Mouse (Mus musculus) liver, embryonic 11.5 days (tissue): ENCODE measurements around the gene Gm37240. TPM values are rescaled to one million over a fixed set of nuclear protein-coding genes. Genes with fewer than 3 reads are reported as not detected.

Source experiments
- ATAC-seq: fragments of 200-750 bp; cut with Nextera tagmentation; replicated peaks from 2 replicates; pipeline ENCODE4 v1.8.0; 2017; ENCODE audit warnings: moderate number of reproducible peaks, mild to moderate bottlenecking, moderate TSS enrichment, moderate library complexity; ENCODE audit not compliant: low FRiP score
- DNase-seq: peaks from one replicate; pipeline ENCODE4 v3.0.0-alpha.2; 2017; ENCODE audit warnings: low spot score
- H3K27ac ChIP-seq: fragments of 300-500 bp; sonication (generic); 2 replicates; pipeline ENCODE4 v1.5.1; 2014; ENCODE audit warnings: mild to moderate bottlenecking, low read depth, low read length, control low read depth
- H3K27me3 ChIP-seq: fragments of 300-500 bp; sonication (generic); replicated peaks from 2 replicates; pipeline ENCODE4 v1.6.1; 2014; ENCODE audit warnings: low read length, mixed read lengths; ENCODE audit not compliant: control insufficient read depth, insufficient read depth
- H3K36me3 ChIP-seq: fragments of 300-500 bp; sonication (generic); 2 replicates; pipeline ENCODE4 v1.6.1; 2014; ENCODE audit warnings: mild to moderate bottlenecking, low read length, moderate library complexity, mixed read lengths; ENCODE audit not compliant: control insufficient read depth, insufficient read depth
- H3K4me1 ChIP-seq: fragments of 300-500 bp; sonication (generic); replicated peaks from 2 replicates; pipeline ENCODE4 v1.6.1; 2014; ENCODE audit warnings: low read length, mixed read lengths; ENCODE audit not compliant: control insufficient read depth, insufficient read depth
- H3K4me2 ChIP-seq: fragments of 300-500 bp; sonication (generic); 2 replicates; pipeline ENCODE4 v1.6.1; 2014; ENCODE audit warnings: mild to moderate bottlenecking, control low read depth, moderate library complexity
- H3K4me3 ChIP-seq: fragments of 300-500 bp; sonication (generic); 2 replicates; pipeline ENCODE4 v1.5.1; 2014; ENCODE audit warnings: low read depth, low read length, control low read depth
- H3K9ac ChIP-seq: fragments of 300-500 bp; sonication (generic); 2 replicates; pipeline ENCODE4 v1.6.1; 2014; ENCODE audit warnings: low read depth, low read length, control low read depth
- H3K9me3 ChIP-seq: fragments of 300-500 bp; sonication (generic); 2 replicates; pipeline ENCODE4 v1.6.1; 2016; ENCODE audit warnings: low read length, inconsistent platforms, mixed read lengths; ENCODE audit not compliant: control insufficient read depth
- WGBS: fragments of 180-500 bp; shearing (Covaris S2); extraction: QIAGEN DNeasy Blood & Tissue Kit; methylation state at CpG from one replicate; pipeline ENCODE4 v1.1.7; 2014; 5-methylcytosine and 5-hydroxymethylcytosine counted together
- polyA plus RNA-seq: library from polyadenylated mRNA; unstranded; fragments of >200 nt; fragmentation: Nextera tagmentation; extraction: Ambion mirVana; gene quantifications from 2 replicates; pipeline ENCODE4 v1.2.1, GENCODE M21; 2014

Gene Gm37240
- polyA plus RNA-seq, 1 experiment from 2014 or later = 1.6 TPM

DNA sequence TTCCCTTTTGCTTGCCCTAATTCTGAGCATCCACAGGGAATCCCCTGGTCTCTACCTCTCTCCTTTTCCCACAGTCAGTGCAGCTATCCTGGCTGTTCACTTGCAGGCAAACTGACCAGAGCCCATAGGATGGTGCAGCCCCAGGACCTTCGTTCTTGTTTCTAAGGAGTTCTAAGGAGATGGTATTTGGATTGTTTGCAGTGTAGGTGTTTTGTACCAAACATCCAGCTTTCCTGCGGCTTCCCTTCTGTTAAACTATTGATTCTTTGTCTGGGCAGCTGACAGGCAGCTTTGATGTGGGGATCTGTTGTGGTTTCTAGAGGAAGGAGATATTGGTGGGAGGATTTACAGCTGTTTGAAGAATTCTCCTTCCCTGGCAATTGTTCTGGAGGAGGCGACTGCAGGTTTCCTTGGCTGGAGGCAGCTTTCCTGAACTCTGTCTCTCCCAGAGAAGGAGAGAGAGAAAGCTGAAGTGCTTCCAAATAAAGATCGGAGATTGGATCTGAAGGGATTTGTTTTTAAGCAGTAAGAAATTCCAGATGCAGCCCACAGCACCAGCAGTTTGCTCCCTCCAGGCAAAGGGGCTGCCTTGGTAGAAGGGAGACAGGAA lies 573.6 kb downstream of the Gm37240 start:
- ATAC-seq (no peak), DNase-seq (no peak)
- no peak overlapping the region for H3K4me3 ChIP-seq
- H3K9me3 ChIP-seq = no peaks in the 10 kb centered on the region
- H3K4me1 ChIP-seq = no peaks in the 10 kb centered on the region
- H3K4me2 ChIP-seq = no peak overlapping the region
- no peak overlapping the region for H3K27ac ChIP-seq
- no peaks in the 10 kb centered on the region for H3K36me3 ChIP-seq
- H3K9ac ChIP-seq = no peak overlapping the region
- H3K27me3 ChIP-seq = no peaks in the 10 kb centered on the region
- WGBS = 23% methylated on average over 4 of the region's 4 CpGs

DNA sequence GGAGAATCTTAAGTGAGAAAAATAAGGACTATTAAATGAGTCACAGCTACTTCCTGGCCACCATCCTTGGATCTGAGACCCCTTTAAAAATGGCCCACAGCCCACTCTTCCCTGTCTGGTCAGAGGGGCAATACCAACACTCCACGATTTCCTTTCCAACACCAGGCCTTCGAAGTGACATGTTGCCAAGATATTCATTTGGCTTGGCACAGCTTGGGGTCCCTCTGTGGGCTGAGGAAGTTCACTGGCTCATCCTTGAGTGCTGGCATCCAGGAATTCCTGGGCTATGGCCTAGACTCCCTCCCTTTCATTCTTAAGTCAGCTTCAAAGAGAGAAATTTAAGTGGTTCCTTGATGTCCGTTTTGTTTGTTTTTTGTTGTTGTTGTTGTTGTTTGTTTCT lies 576.1 kb downstream of the Gm37240 start:
- Histone ChIP-seq H3K4me1 (no peaks in the 10 kb centered on the region), H3K4me3 (no peak overlapping the region), H3K27ac (no peak overlapping the region), H3K36me3 (no peaks in the 10 kb centered on the region), H3K4me2 (no peak overlapping the region), H3K27me3 (no peaks in the 10 kb centered on the region), H3K9me3 (no peaks in the 10 kb centered on the region), H3K9ac (no peak overlapping the region)
- ATAC-seq (no peak), DNase-seq (no peak)
- 84% methylated on average over 3 of the region's 3 CpGs for WGBS

- H3K9ac ChIP-seq = no peak overlapping the region
- H3K27me3 ChIP-seq = no peaks in the 10 kb centered on the region
- H3K9me3 ChIP-seq = no peaks in the 10 kb centered on the region
- no peaks in the 10 kb centered on the region for H3K36me3 ChIP-seq
- WGBS = 53% methylated on average over 8 of the region's 8 CpGs
- no peaks in the 10 kb centered on the region for H3K4me1 ChIP-seq
- no peak overlapping the region for H3K4me2 ChIP-seq
- DNase-seq = no peak
- no peak for ATAC-seq
- no peak overlapping the region for H3K27ac ChIP-seq
- H3K4me3 ChIP-seq = no peak overlapping the region
These were observed 576.8 kb downstream of the Gm37240 start for GRCm38 (mm10) chr3:85310401-85310989.

- no peaks in the 10 kb centered on the region for H3K4me1 ChIP-seq
- H3K4me2 ChIP-seq = no peak overlapping the region
- ATAC-seq (no peak), DNase-seq (no peak)
- 79% methylated on average over 6 of the region's 6 CpGs for WGBS
- H3K27me3 ChIP-seq = no peaks in the 10 kb centered on the region
- H3K36me3 ChIP-seq = no peaks in the 10 kb centered on the region
- H3K4me3 ChIP-seq = no peak overlapping the region
- H3K9me3 ChIP-seq = no peaks in the 10 kb centered on the region
- H3K27ac ChIP-seq = no peak overlapping the region
- no peak overlapping the region for H3K9ac ChIP-seq
These were observed 578.1 kb downstream of the Gm37240 start for GRCm38 (mm10) chr3:85309168-85309567.

DNA sequence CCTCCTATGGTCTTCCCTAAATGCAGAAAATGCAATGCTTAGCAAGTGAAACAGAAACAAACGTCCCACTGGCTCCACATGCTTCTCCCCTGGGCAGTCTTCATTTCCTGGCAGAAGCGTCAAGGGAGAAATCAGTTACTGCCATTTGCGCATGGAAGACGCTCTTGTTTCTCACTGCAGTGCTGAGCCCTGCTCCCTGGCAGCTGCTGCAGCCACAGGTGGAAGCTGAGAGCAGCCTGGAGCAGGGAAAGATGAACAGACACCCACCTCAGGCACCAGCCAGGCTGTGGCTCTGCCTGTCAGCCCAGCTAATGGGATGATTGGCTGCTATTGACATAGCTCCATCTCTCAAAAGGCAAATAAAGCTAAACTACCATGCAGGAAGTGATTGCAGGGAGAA lies 578.6 kb downstream of the Gm37240 start:
- H3K4me2 ChIP-seq = no peak overlapping the region
- H3K9me3 ChIP-seq = no peaks in the 10 kb centered on the region
- ATAC-seq (no peak), DNase-seq (no peak)
- H3K27me3 ChIP-seq = no peaks in the 10 kb centered on the region
- H3K9ac ChIP-seq = no peak overlapping the region
- H3K4me3 ChIP-seq = no peak overlapping the region
- no peak overlapping the region for H3K27ac ChIP-seq
- WGBS = 75% methylated on average over 4 of the region's 4 CpGs
- no peaks in the 10 kb centered on the region for H3K36me3 ChIP-seq
- no peaks in the 10 kb centered on the region for H3K4me1 ChIP-seq

DNA sequence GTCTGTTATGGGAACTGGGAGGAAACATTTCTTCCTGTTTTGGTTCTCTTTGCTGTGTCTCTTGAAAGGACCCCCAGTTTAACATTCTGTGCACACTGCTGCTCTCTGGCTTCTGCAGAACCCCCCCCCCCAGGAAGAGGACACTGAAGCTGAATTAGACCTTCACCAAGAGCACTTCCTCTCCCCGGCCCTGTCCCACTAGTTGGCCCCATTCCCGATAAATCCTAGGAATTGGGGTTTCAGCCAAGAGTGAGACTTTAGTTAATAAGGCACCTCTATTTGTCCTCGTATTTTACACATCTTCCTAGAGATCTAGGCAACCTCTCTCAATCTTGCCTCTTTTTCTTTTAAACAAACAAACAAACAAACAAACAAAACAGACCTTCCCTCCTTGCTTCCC lies 585.5 kb downstream of the Gm37240 start:
- Histone ChIP-seq H3K4me2 (no peak overlapping the region), H3K4me1 (no peaks in the 10 kb centered on the region), H3K36me3 (no peaks in the 10 kb centered on the region), H3K27me3 (no peaks in the 10 kb centered on the region), H3K9ac (no peak overlapping the region), H3K27ac (no peak overlapping the region), H3K4me3 (no peak overlapping the region), H3K9me3 (no peaks in the 10 kb centered on the region)
- WGBS = 75% methylated on average over 3 of the region's 3 CpGs
- no peak for DNase-seq
- no peak for ATAC-seq

GRCm38 (mm10) chr3:85301336-85301735 lies 586.0 kb downstream of the Gm37240 start:
- H3K27ac ChIP-seq = no peak overlapping the region
- no peak for ATAC-seq

GRCm38 (mm10) chr3:85299649-85300550 lies 587.4 kb downstream of the Gm37240 start:
- WGBS = 81% methylated on average over 18 of the region's 18 CpGs
- no peaks in the 10 kb centered on the region for H3K36me3 ChIP-seq
- H3K27me3 ChIP-seq = no peaks in the 10 kb centered on the region
- ATAC-seq (no peak), DNase-seq (no peak)
- H3K9me3 ChIP-seq = no peaks in the 10 kb centered on the region
- no peak overlapping the region for H3K4me2 ChIP-seq
- no peak overlapping the region for H3K4me3 ChIP-seq
- no peak overlapping the region for H3K9ac ChIP-seq
- H3K4me1 ChIP-seq = no peaks in the 10 kb centered on the region
- no peak overlapping the region for H3K27ac ChIP-seq

More at GRCm38 (mm10) chr3:85301336-85301735, 586.0 kb downstream of the Gm37240 start:
- Histone ChIP-seq H3K4me2 (no peak overlapping the region), H3K27me3 (no peaks in the 10 kb centered on the region), H3K9ac (no peak overlapping the region), H3K4me1 (no peaks in the 10 kb centered on the region), H3K36me3 (no peaks in the 10 kb centered on the region), H3K9me3 (no peaks in the 10 kb centered on the region), H3K4me3 (no peak overlapping the region)
- DNase-seq = no peak
- 75% methylated on average over 2 of the region's 2 CpGs for WGBS
